Mouse (Mus musculus): Measurements from ENCODE around the gene Mcm8.

GRCm38 (mm10) chr2:132863325-132863724 lies 47.4 kb downstream of the Mcm8 start:
- no peak for TF ChIP-seq POLR2A (IDR thresholded peaks at IDR 0.05; ENCODE audit: borderline replicate concordance, extremely low read depth, insufficient read depth, insufficient read length, poor library complexity, severe bottlenecking)
- no peak for TF ChIP-seq CTCF (IDR thresholded peaks at IDR 0.05; ENCODE audit: borderline replicate concordance, extremely low read depth, insufficient read depth, insufficient read length)
